Mouse (Mus musculus): Measurements from ENCODE around the gene Rabep2. TPM values are rescaled to one million over a fixed set of nuclear protein-coding genes. Genes with fewer than 3 reads are reported as not detected.
"Not testable (repeated sequence)": the region's sequence is repeated elsewhere in the genome, so short reads cannot be mapped to it uniquely, and the experiment has no call there.

Gene Rabep2
- 31.1 and 32.1 TPM in 2 replicates for polyA plus RNA-seq (2016; fragmentation: Nextera tagmentation; extraction: Ambion mirVana)

- under 1% methylated on average over 82 of the region's 82 CpGs for WGBS
- Histone ChIP-seq H3K4me2 (replicated peaks) (peak within 1 kb of the TSS; percentile 73), H3K9me3 (replicated peaks) (no peaks in the 10 kb centered on the region), H3K27me3 (no peaks in the 10 kb centered on the region), H3K4me3 (peak within 1 kb of the TSS; percentile 58), H3K36me3 (peaks cover 6% of the 10 kb centered on the region; the same call in 1 of the 2 replicates), H3K9ac (peak within 1 kb of the TSS; percentile 81), H3K27ac (peak within 1 kb of the TSS; percentile 90), H3K4me1 (peaks cover 15% of the 10 kb centered on the region)
- ATAC-seq (ENCODE audit: low FRiP score): peak; percentile 95
These were observed at the start of gene Rabep2 for GRCm38 (mm10) chr7:126428631-126429502. Rabep2 (plus strand) TSS chr7:126428759.

- H3K4me2 ChIP-seq (replicated peaks): no peak overlapping the region
- no peak overlapping the region for H3K4me3 ChIP-seq
- no peak overlapping the region for H3K9ac ChIP-seq
- H3K27me3 ChIP-seq: no peaks in the 10 kb centered on the region
- ATAC-seq (ENCODE audit: low FRiP score): no peak
- H3K4me1 ChIP-seq: no peaks in the 10 kb centered on the region
- peaks cover 34% of the 10 kb centered on the region for H3K36me3 ChIP-seq
- WGBS: 86% methylated on average over 5 of the region's 5 CpGs
- H3K9me3 ChIP-seq (replicated peaks): no peaks in the 10 kb centered on the region
- no peak overlapping the region for H3K27ac ChIP-seq
These were observed 45.0 kb upstream of the Rabep2 start for GRCm38 (mm10) chr7:126383565-126383964.

- WGBS: 100% methylated on average over 1 of the region's 1 CpGs
- no peak overlapping the region for H3K27ac ChIP-seq
- ATAC-seq (ENCODE audit: low FRiP score): no peak
- H3K9me3 ChIP-seq (replicated peaks): no peaks in the 10 kb centered on the region
- no peaks in the 10 kb centered on the region for H3K4me1 ChIP-seq
- no peak overlapping the region for H3K4me2 ChIP-seq (replicated peaks)
- no peak overlapping the region for H3K4me3 ChIP-seq
- H3K36me3 ChIP-seq: peaks cover 55% of the 10 kb centered on the region
- no peak overlapping the region for H3K9ac ChIP-seq
- H3K27me3 ChIP-seq: no peaks in the 10 kb centered on the region
These were observed 40.4 kb upstream of the Rabep2 start for GRCm38 (mm10) chr7:126388185-126388584.

GRCm38 (mm10) chr7:126392086-126392884 is 36.3 kb upstream of the Rabep2 start:
- not testable (repeated sequence) for H3K4me2 ChIP-seq (replicated peaks); H3K9ac ChIP-seq; H3K9me3 ChIP-seq (replicated peaks); H3K27me3 ChIP-seq; H3K27ac ChIP-seq; H3K4me3 ChIP-seq; ATAC-seq (ENCODE audit: low FRiP score)
- H3K4me1 ChIP-seq: peaks cover 11% of the 10 kb centered on the region
- 96% methylated on average over 7 of the region's 7 CpGs for WGBS
- H3K36me3 ChIP-seq: peaks cover 31% of the 10 kb centered on the region

GRCm38 (mm10) chr7:126396298-126397119 is 32.0 kb upstream of the Rabep2 start, which contains the start of gene Nfatc2ip:
Nfatc2ip (minus strand) TSS chr7:126396737.
- WGBS: under 1% methylated on average over 59 of the region's 59 CpGs
- Histone ChIP-seq H3K9ac (peak within 1 kb of the TSS; percentile 79), H3K4me2 (replicated peaks) (peak within 1 kb of the TSS; percentile 90), H3K27ac (peak within 1 kb of the TSS; percentile 25; the same call in 1 of the 2 replicates), H3K9me3 (replicated peaks) (no peaks in the 10 kb centered on the region), H3K27me3 (no peaks in the 10 kb centered on the region), H3K4me3 (peak within 1 kb of the TSS; percentile 81), H3K36me3 (peaks cover 4% of the 10 kb centered on the region; the same call in 1 of the 2 replicates), H3K4me1 (peaks cover 11% of the 10 kb centered on the region)
- ATAC-seq (ENCODE audit: low FRiP score): peak; percentile 100

- no peak for ATAC-seq (ENCODE audit: low FRiP score)
- Histone ChIP-seq H3K27me3 (no peaks in the 10 kb centered on the region; the same call in 1 of the 2 replicates), H3K27ac (no peak overlapping the region), H3K4me3 (no peak overlapping the region), H3K9me3 (replicated peaks) (no peaks in the 10 kb centered on the region), H3K9ac (no peak overlapping the region), H3K36me3 (no peaks in the 10 kb centered on the region), H3K4me1 (peaks cover 11% of the 10 kb centered on the region), H3K4me2 (replicated peaks) (peak overlapping the region; percentile 15; the same call in 1 of the 2 replicates)
- WGBS: 50% methylated on average over 6 of the region's 6 CpGs
These were observed 31.3 kb upstream of the Rabep2 start for GRCm38 (mm10) chr7:126397221-126397620.

- Histone ChIP-seq H3K4me3 (no peak overlapping the region), H3K9me3 (replicated peaks) (no peaks in the 10 kb centered on the region), H3K4me2 (replicated peaks) (no peak overlapping the region), H3K27me3 (no peaks in the 10 kb centered on the region; the same call in 1 of the 2 replicates), H3K27ac (no peak overlapping the region), H3K9ac (no peak overlapping the region), H3K36me3 (no peaks in the 10 kb centered on the region), H3K4me1 (peaks cover 11% of the 10 kb centered on the region)
- WGBS: 94% methylated on average over 4 of the region's 4 CpGs
- no peak for ATAC-seq (ENCODE audit: low FRiP score)
These were observed 30.7 kb upstream of the Rabep2 start for GRCm38 (mm10) chr7:126397822-126398221.

- Histone ChIP-seq H3K27me3 (no peaks in the 10 kb centered on the region; the same call in 1 of the 2 replicates), H3K9ac (no peak overlapping the region), H3K36me3 (no peaks in the 10 kb centered on the region), H3K4me2 (replicated peaks) (no peak overlapping the region), H3K4me1 (peaks cover 11% of the 10 kb centered on the region), H3K27ac (no peak overlapping the region), H3K9me3 (replicated peaks) (no peaks in the 10 kb centered on the region), H3K4me3 (no peak overlapping the region)
- 7% methylated on average over 5 of the region's 5 CpGs for WGBS
- no peak for ATAC-seq (ENCODE audit: low FRiP score)
These were observed 29.0 kb upstream of the Rabep2 start for GRCm38 (mm10) chr7:126399548-126399947.

GRCm38 (mm10) chr7:126402518-126402917 is 26.0 kb upstream of the Rabep2 start:
- WGBS: 83% methylated on average over 6 of the region's 8 CpGs
- not testable (repeated sequence) for H3K4me1 ChIP-seq; H3K9me3 ChIP-seq (replicated peaks); H3K4me3 ChIP-seq; H3K4me2 ChIP-seq (replicated peaks); H3K27me3 ChIP-seq; ATAC-seq (ENCODE audit: low FRiP score); H3K36me3 ChIP-seq; H3K9ac ChIP-seq; H3K27ac ChIP-seq

- 76% methylated on average over 2 of the region's 2 CpGs for WGBS
- Histone ChIP-seq H3K36me3 (no peaks in the 10 kb centered on the region), H3K9ac (no peak overlapping the region), H3K4me3 (no peak overlapping the region), H3K4me2 (replicated peaks) (no peak overlapping the region), H3K27ac (no peak overlapping the region), H3K9me3 (replicated peaks) (no peaks in the 10 kb centered on the region), H3K27me3 (no peaks in the 10 kb centered on the region), H3K4me1 (no peaks in the 10 kb centered on the region)
- ATAC-seq (ENCODE audit: low FRiP score): no peak
These were observed 19.9 kb upstream of the Rabep2 start for GRCm38 (mm10) chr7:126408686-126409085.

- WGBS: 93% methylated on average over 4 of the region's 4 CpGs
- H3K9me3 ChIP-seq (replicated peaks): no peaks in the 10 kb centered on the region
- no peaks in the 10 kb centered on the region for H3K36me3 ChIP-seq
- no peaks in the 10 kb centered on the region for H3K27me3 ChIP-seq
- no peak overlapping the region for H3K4me2 ChIP-seq (replicated peaks)
- no peak overlapping the region for H3K9ac ChIP-seq
- H3K4me3 ChIP-seq: no peak overlapping the region
- H3K27ac ChIP-seq: no peak overlapping the region
- no peak for ATAC-seq (ENCODE audit: low FRiP score)
- H3K4me1 ChIP-seq: no peaks in the 10 kb centered on the region
These were observed 17.5 kb upstream of the Rabep2 start for GRCm38 (mm10) chr7:126411061-126411460.
